Mouse (Mus musculus): ENCODE data around the gene Spo11.

- TF ChIP-seq POLR2A (IDR thresholded peaks at IDR 0.05; ENCODE audit: low read depth, low read length): no peak
- no peak for TF ChIP-seq CTCF (IDR thresholded peaks at IDR 0.05; ENCODE audit: borderline replicate concordance, insufficient read depth, low read length)
These were observed 64.4 kb downstream of the Spo11 start for GRCm38 (mm10) chr2:173041893-173042292.
